Mouse (Mus musculus) lung, postnatal 10 days (tissue): ENCODE data around the gene Msh2.

Source experiments
- DNase-seq: peaks from one replicate; pipeline ENCODE4 v3.0.0; 2021

The Msh2 gene

DNA sequence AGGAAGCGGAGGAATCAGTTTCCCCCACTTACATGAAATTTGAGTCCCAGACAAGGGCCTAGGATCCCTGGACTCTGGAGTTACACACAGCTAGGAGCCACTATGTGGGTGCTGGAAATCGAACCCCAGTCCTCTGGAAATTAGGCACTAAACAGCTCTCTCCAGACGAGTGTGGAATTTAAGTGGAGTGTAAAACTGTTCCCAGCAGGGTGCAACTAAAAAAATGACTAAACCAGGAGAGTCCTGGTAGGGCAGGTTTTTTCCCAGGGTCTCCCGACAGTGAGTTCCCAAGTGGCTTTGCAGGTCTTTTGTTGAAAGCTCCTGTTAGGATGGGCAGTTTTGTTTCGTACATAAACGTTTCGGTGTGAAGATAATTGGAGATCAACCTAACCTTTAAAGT, 52.6 kb downstream of the Msh2 start:
- DNase-seq = no peak

DNA sequence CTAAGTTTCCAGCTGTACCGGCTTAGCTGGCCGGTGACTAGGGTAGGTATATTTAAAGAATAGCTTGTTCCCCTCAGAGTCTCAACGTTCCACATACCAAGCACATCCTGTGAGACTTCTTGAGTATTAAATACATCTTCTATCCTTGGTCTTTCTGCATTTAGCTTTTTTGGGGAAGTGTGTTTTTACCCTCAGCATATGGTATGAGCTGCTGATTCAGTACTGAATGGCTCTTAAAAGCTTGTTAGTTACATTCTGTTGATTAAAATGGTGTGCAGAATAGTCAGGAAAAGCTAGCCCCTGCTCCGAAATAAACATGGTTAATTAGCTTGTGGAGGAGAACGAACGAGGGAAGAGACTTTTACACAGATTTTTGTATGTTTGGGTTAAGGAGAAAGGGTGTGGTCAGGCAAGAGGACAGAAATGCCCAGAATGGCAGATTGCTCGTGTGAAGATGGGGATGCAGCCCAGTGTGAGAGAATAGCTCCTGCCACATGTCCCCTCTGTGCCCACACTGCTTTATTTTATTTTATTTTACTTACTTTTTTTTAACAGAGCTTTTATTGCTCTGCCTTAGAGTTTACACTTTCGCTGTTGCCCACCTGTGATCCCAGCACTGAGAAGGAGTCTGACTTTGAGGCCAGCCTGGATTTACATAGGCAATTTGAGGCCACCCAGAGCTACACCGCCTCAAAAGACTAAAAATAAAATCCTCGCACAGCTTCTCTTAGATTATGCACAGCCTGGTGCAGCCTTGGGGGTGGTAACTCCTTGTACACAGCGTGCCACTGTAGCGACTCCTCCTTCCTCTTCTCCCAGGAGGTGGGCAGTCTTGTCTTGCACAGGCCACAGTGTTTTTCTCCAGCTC, 54.6 kb downstream of the Msh2 start:
- DNase-seq = no peak

DNA sequence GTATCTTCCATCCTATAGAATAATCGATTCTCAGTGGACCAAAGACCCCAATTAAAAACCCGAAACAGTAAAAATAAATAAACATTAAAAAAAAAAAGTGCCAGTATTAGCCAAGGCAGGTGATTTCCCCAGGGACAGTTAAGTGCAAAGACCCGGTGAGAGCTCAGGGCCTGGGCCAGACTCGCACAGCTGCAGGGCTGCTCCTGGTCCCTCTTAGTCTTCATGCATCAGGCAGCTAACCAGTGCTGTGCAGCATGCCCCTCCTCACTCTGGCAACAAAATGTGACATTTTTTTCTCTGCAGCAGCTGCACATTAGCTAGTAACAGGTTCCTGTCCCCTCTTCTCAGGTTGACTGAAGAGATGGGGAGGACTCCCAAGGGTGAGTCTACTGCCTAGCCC, 59.8 kb downstream of the Msh2 start:
- no peak for DNase-seq

DNA sequence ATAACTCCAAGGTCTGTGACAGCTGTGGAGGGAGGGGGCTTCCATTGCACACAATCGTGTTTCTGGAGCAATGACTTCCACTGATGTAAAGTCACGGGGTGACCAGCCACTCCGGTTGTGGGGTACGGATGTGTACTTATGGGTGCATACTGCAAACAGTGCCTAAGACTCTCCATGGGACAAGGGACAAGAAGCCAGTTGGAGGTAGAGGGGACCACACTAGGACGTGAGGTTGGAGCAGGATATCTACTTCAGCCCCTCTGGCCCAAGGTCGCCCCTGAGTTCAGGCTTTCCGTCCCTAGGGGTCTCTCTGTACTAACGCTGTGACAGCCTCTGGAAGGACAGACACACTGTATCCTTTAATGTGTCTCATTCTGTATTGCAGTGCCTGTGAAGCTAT, 62.3 kb downstream of the Msh2 start:
- DNase-seq = no peak

DNA sequence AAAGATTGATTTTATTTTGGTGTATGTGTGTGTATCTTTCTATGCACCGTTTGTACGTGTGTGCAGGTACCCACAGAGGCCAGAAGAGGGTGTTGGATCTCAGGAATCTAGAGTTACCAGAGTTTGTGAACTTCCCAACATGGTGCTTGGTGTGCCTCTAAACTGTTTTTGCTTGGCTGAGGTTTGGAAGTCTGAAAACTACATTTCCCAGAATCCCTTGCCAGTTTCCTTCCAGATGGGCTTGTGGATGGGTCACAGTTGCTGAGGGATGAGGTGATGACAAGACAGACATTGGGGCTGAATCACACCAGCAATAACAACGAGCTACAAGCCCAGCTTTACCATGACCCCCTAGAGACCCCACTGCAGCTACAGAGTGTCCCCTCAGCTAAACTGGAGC, 65.0 kb downstream of the Msh2 start:
- no peak for DNase-seq

DNA sequence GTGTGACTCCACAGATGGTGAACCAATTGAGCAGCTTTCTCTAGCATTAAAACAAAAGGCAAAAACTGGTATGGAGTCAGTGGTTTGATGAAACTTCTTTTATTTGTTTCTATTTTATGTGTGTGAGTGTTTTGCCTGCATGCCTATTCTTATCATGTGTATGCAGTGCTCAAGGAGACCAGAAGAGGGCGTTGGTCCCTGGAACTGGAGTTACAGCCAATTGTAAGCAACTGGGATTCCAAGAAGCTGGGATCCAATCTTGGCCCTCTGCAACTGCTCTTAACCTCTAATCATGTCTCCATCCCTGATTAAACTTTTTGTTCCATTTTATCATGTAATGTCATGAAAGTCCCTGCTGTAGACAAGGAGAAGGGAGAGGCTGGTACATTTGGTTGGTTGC, 67.7 kb downstream of the Msh2 start:
- DNase-seq = no peak

DNA sequence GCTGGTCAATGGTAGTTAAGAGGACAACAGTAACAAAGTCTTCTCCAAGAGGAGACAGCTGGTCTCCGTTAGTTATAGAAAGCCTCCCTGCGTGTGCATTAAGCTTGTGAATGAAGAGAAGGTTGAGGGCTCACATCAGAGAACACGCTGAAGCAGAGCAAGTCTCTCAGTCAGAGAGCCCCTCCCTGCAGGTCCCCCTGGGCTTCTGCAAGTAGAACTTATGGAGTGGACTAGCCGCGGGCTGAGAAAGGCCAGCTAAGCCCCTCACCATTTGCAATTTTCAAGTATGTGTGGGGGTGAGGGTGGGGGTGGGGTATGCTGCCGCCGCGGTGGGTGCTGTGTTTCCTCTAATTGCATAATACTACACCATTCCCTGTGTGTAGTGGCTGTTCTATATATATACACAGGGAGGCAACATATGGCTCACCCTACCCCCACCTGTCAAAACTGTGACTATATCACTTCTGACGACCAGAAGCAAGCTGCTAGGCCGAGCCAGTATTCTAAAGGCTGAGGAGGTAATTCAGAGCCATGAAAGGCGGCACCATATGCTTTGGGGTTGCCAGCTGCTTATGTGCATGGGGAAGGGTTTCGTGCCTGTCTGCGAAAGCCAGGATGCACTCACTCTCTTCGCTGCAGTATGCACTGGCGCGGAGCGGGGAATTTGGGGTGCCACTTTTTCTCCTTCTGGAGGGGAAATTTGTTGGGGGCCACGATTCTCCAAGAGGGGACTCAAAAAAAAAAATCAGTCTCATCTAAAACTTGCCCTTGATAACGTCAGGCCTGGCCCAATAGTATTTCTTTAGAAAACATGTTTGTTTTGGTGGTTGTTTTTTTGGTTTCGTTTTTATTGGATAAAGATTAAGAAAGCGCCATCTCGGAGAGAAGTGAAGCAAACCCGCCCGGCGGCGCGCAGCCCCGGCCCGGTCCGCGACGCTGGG, 73.1 kb downstream of the Msh2 start:
- no peak for DNase-seq

DNA sequence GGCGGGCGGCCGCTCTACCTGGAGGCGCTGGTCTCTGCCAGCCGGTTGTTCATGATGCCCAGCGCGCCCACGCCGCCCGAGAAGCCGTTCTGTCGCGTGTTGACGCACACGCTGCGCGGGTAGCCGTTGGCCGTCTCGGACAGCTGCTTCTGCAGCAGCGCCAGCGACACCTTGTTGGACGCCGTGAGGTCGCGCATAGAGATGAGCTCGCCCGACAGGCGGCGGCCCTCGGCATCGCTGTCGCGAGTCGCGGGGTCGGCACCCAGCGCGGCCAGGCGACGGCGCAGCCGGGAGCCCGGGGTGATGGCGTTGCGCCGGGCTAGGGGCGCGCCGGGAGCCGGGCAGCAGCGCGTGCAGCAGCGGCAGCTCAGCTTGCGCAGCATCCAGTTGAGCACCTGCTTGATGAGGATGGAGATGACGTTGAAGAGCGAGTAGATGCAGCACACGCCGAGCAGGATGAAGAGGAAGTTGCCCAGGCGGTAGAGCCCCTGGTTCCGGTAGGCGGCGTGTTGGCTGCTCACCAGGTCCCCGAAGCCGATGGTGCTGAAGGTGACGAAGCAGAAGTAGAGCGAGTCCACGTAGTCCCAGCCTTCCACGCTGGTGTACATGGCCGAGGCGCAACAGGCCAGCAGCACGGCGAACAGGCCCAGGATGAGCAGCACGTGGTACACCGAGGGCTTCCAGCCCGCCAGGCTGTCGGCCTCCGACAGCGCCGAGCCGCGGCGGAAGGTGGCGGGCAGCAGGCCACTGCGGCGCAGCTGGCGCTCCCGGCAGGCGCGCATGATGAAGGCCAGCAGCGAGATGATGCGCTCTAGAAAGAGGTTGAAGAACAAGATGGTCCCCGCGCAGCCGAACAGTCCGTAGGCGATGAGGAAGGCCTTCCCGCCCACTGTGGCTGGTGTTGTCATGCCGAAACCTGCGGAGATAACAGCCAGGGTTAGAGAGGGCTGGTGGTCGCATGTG, 74.1 kb downstream of the Msh2 start:
- DNase-seq = peak; percentile 24

DNA sequence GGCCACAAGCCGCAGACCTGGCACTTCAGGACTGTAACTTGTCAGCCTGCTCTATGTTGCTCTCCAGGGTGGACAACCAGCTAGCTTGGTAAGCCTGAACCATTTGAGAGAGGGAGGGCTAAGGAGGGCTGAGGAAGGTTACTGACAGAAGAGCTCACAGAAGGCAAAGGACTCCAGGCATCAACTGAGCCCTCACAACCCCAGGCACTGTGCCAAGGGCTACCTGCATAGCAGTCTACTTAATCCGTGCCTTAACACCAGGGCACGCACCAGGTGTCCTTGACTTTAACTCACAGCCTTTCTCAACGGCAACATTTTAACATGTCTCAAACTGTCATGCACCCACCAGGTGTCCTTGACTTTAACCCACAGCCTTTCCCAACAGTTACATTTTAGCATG, 88.2 kb downstream of the Msh2 start:
- no peak for DNase-seq

DNA sequence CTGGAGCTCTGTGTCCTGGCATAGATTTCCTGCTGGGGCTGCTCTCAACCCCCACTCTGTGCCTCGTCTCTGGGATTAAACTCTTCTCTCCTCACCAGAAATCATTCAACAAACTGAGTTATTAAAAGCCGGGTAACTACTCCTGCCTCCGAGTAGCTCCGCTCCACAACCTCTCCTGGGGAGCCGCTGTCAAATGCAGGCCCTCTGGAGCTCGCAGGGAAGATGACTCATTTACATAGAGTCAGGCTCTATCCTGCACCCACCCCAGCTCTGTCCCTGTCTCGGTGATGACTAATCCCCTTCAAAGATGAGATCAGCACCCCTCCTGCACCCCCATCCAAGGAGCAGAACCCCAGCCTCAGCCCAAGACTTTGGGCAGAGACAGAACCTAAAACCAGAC, 91.0 kb downstream of the Msh2 start:
- DNase-seq = no peak

DNA sequence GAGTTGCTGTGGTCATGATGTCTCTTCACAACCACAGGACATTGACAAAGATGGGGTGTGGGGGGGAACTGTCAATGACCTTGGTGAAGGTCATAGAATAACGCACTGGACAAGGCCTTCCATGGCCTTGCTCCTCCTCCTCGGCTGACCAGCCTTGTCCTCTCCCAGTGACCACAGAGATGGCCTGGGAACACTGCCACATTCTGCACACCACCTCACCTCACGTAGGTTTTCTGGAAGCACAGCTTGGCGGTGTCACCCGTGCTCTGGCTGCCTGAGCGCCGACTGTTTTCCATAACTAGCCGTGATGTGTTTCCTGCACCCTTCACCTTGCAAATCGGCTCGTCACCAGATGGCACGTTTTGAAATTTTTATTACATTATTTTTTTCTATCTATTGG, 92.9 kb downstream of the Msh2 start:
- DNase-seq = no peak

DNA sequence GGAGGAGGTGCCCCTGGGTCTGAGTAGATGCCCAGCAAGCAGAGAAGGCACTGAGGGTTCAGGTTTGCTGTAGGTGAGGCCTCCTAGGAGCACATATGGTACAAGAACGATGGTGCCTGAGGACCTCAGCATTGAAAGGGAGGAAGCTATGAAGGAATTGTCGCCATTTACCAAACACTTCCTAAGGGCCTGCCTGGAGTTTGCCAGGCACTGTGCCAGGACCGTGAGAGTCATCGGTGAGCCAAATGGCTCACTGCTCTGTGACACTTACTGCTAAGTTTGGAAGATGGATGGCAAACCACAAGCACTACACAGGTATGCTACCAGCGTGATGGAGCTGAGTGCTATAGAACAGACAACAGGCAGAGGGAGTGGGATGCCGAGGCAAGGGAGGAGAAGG, 94.8 kb downstream of the Msh2 start:
- DNase-seq = no peak

DNA sequence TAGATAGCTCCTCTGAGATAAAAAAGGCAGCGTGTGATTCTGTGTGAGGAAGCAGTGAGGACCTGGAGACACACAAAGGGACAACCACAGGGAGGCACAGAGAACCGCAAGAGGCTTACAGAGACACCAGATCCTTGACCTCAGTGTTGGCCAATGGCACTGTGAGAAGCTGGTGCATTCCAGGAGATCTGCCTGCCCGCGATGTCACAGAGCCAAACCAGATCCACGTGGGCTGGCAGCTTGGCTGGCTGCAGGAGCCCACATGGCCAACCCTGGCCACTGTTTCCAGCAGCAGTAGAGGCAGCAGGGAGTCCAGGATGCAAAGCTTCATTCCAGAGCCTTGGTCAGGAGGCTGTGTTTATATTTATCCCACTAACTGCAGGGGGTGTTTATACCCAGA, 98.6 kb downstream of the Msh2 start:
- no peak for DNase-seq

DNA sequence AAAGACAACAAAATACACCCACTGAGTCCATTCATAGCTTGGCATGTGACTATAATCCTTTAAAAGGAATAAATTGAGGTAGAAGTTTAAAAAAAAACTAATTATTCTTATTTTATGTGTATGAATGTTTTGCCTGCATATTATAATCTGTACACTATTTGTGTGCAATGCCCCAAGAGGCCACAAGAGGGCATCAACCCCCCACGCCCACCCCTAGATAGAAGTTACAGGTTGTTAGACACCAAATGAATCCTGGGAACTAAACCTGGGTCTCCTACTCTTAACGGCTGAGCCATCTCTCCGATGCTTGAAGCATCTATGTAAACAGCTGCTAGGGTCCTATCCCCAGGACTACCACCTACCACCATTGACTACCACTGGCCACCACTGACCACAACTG, 101.0 kb downstream of the Msh2 start:
- DNase-seq = no peak
